Mouse (Mus musculus): ENCODE results near the gene Adamts17. TPM values are rescaled to one million over a fixed set of nuclear protein-coding genes. Genes with fewer than 3 reads are reported as not detected.

Gene Adamts17
- polyA plus RNA-seq, 1 experiment from 2014 or later: 3.4 TPM

DNA sequence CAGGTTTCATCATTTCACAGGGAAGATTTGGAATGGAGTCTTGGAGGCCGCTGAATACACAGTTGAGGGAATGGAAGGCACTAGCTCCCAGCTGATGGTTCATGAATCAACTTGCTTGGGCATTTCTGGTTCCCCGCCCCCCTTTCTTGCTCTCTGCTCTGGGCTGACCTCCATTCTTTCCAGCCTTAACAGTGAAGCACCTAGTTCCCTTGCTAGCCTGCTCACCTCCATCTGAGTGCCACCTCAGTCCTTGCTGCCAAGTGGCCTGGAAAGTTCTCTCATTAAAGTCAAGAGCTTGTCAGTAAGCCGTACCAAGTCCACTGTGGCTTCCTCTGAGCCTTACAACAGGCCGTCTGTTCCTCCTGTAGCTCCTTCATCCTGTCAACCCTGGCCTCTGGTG, 52.6 kb downstream of the Adamts17 start:
- WGBS: 89% methylated on average over 4 of the region's 4 CpGs
- no peaks in the 10 kb centered on the region for H3K27me3 ChIP-seq (ENCODE audit: control insufficient read depth, insufficient read depth, low read depth, low read length)

DNA sequence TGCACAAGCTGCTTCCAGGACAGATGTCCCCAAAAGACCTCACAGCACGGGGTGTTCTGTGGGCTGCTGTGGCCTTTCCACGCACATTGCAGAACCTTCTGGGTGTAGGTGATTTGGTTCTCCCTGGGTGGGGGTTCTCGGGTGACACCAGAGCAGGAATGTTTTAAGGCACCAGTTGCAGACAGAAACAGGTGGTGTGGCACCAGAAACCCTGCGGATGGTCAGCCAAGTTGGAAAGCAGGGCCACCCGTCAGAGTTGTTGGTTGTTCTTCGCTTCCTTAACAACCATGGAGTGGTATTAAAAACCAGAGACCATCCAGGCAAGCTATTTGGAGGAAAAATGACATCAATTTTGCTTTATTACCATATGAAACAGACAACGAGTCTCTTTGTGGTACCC, 62.8 kb downstream of the Adamts17 start:
- 82% methylated on average over 7 of the region's 7 CpGs for WGBS
- H3K9ac ChIP-seq (ENCODE audit: low read depth, low read length): no peak overlapping the region
- ATAC-seq: no peak

More for the DNA sequence above, 52.6 kb downstream of the Adamts17 start:
- Histone ChIP-seq H3K9ac (ENCODE audit: low read depth, low read length) (no peak overlapping the region), H3K4me2 (ENCODE audit: low read length) (no peak overlapping the region), H3K27ac (ENCODE audit: low read length) (no peak overlapping the region), H3K4me3 (ENCODE audit: low read depth, low read length) (no peak overlapping the region), H3K4me1 (ENCODE audit: control insufficient read depth, insufficient read depth, low read length) (no peaks in the 10 kb centered on the region), H3K9me3 (replicated peaks; ENCODE audit: control insufficient read depth, low read length, poor library complexity, severe bottlenecking) (no peaks in the 10 kb centered on the region), H3K36me3 (ENCODE audit: control insufficient read depth, insufficient read depth, low read length) (no peaks in the 10 kb centered on the region)
- ATAC-seq: no peak

DNA sequence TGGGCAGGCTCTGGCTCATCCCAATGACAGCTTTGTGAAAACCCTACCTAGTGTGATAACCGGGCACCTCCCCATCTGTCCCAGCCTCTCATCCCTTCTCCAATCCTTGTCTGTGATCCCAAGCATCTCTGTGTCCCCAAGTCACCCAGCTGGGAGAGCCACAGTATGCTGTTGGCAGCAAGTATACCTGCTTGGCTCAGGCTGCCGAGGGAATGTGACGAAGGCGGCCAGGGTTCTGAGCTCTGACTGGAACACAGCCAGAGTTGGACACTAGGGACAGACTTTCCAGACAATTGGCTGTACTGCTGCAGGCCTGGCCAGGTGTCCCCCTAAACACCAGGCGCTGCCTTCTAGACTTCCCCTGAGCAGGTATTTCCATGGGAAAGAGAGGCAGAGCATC, 63.5 kb downstream of the Adamts17 start:
- WGBS: 82% methylated on average over 5 of the region's 5 CpGs
- H3K4me1 ChIP-seq (ENCODE audit: control insufficient read depth, insufficient read depth, low read length): no peaks in the 10 kb centered on the region
- ATAC-seq: no peak

More for the DNA sequence above, 62.8 kb downstream of the Adamts17 start:
- Histone ChIP-seq H3K9me3 (replicated peaks; ENCODE audit: control insufficient read depth, low read length, poor library complexity, severe bottlenecking) (no peaks in the 10 kb centered on the region), H3K36me3 (ENCODE audit: control insufficient read depth, insufficient read depth, low read length) (no peaks in the 10 kb centered on the region), H3K4me1 (ENCODE audit: control insufficient read depth, insufficient read depth, low read length) (no peaks in the 10 kb centered on the region), H3K4me3 (ENCODE audit: low read depth, low read length) (no peak overlapping the region), H3K27ac (ENCODE audit: low read length) (no peak overlapping the region), H3K4me2 (ENCODE audit: low read length) (no peak overlapping the region), H3K27me3 (ENCODE audit: control insufficient read depth, insufficient read depth, low read depth, low read length) (no peaks in the 10 kb centered on the region)

GRCm38 (mm10) chr7:66905941-66906340, 66.4 kb downstream of the Adamts17 start:
- ATAC-seq: no peak
- Histone ChIP-seq H3K4me1 (ENCODE audit: control insufficient read depth, insufficient read depth, low read length) (no peaks in the 10 kb centered on the region), H3K9ac (ENCODE audit: low read depth, low read length) (no peak overlapping the region), H3K4me2 (ENCODE audit: low read length) (no peak overlapping the region), H3K27ac (ENCODE audit: low read length) (no peak overlapping the region), H3K36me3 (ENCODE audit: control insufficient read depth, insufficient read depth, low read length) (no peaks in the 10 kb centered on the region), H3K9me3 (replicated peaks; ENCODE audit: control insufficient read depth, low read length, poor library complexity, severe bottlenecking) (no peaks in the 10 kb centered on the region), H3K4me3 (ENCODE audit: low read depth, low read length) (no peak overlapping the region), H3K27me3 (ENCODE audit: control insufficient read depth, insufficient read depth, low read depth, low read length) (no peaks in the 10 kb centered on the region)
- WGBS: 83% methylated on average over 4 of the region's 4 CpGs

More for the DNA sequence above, 63.5 kb downstream of the Adamts17 start:
- no peaks in the 10 kb centered on the region for H3K9me3 ChIP-seq (replicated peaks; ENCODE audit: control insufficient read depth, low read length, poor library complexity, severe bottlenecking)
- no peak overlapping the region for H3K27ac ChIP-seq (ENCODE audit: low read length)
- H3K9ac ChIP-seq (ENCODE audit: low read depth, low read length): no peak overlapping the region
- no peak overlapping the region for H3K4me2 ChIP-seq (ENCODE audit: low read length)
- no peaks in the 10 kb centered on the region for H3K27me3 ChIP-seq (ENCODE audit: control insufficient read depth, insufficient read depth, low read depth, low read length)
- H3K36me3 ChIP-seq (ENCODE audit: control insufficient read depth, insufficient read depth, low read length): no peaks in the 10 kb centered on the region
- no peak overlapping the region for H3K4me3 ChIP-seq (ENCODE audit: low read depth, low read length)

GRCm38 (mm10) chr7:66912866-66913265, 73.3 kb downstream of the Adamts17 start:
- no peak overlapping the region for H3K4me2 ChIP-seq (ENCODE audit: low read length)
- no peaks in the 10 kb centered on the region for H3K27me3 ChIP-seq (ENCODE audit: control insufficient read depth, insufficient read depth, low read depth, low read length)
- H3K4me3 ChIP-seq (ENCODE audit: low read depth, low read length): no peak overlapping the region
- 58% methylated on average over 5 of the region's 5 CpGs for WGBS
- ATAC-seq: no peak
- no peaks in the 10 kb centered on the region for H3K36me3 ChIP-seq (ENCODE audit: control insufficient read depth, insufficient read depth, low read length)
- H3K9me3 ChIP-seq (replicated peaks; ENCODE audit: control insufficient read depth, low read length, poor library complexity, severe bottlenecking): no peaks in the 10 kb centered on the region
- no peak overlapping the region for H3K9ac ChIP-seq (ENCODE audit: low read depth, low read length)
- H3K27ac ChIP-seq (ENCODE audit: low read length): no peak overlapping the region
- no peaks in the 10 kb centered on the region for H3K4me1 ChIP-seq (ENCODE audit: control insufficient read depth, insufficient read depth, low read length)

GRCm38 (mm10) chr7:66923595-66923994, 84.1 kb downstream of the Adamts17 start:
- H3K9ac ChIP-seq (ENCODE audit: low read depth, low read length): no peak overlapping the region
- no peaks in the 10 kb centered on the region for H3K36me3 ChIP-seq (ENCODE audit: control insufficient read depth, insufficient read depth, low read length)
- no peaks in the 10 kb centered on the region for H3K4me1 ChIP-seq (ENCODE audit: control insufficient read depth, insufficient read depth, low read length)
- H3K27ac ChIP-seq (ENCODE audit: low read length): no peak overlapping the region
- H3K27me3 ChIP-seq (ENCODE audit: control insufficient read depth, insufficient read depth, low read depth, low read length): no peaks in the 10 kb centered on the region
- H3K9me3 ChIP-seq (replicated peaks; ENCODE audit: control insufficient read depth, low read length, poor library complexity, severe bottlenecking): no peaks in the 10 kb centered on the region
- WGBS: 95% methylated on average over 3 of the region's 3 CpGs
- no peak overlapping the region for H3K4me3 ChIP-seq (ENCODE audit: low read depth, low read length)
- no peak overlapping the region for H3K4me2 ChIP-seq (ENCODE audit: low read length)
- ATAC-seq: no peak

DNA sequence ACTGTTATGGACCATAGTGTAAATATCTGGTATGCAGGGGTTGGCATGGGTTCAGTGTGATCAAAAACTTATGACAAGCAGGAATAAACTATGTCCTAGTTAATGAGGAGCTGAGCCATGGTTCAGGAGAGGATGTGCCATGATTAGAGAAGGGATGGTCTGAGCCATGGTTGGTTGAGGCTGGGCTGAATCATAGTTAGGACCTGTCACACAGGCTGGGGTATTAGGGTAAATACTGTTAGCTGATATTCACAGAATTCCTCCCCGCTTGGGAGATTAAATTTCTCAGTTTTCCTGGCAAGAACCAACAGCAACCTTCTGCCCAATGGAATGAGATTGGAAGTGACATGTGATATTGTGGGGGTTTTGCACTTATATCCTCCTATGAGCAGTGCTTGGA, 84.6 kb downstream of the Adamts17 start:
- no peaks in the 10 kb centered on the region for H3K9me3 ChIP-seq (replicated peaks; ENCODE audit: control insufficient read depth, low read length, poor library complexity, severe bottlenecking)
- ATAC-seq: no peak
- no peak overlapping the region for H3K9ac ChIP-seq (ENCODE audit: low read depth, low read length)
- H3K36me3 ChIP-seq (ENCODE audit: control insufficient read depth, insufficient read depth, low read length): no peaks in the 10 kb centered on the region
- H3K4me2 ChIP-seq (ENCODE audit: low read length): no peak overlapping the region
- no peaks in the 10 kb centered on the region for H3K27me3 ChIP-seq (ENCODE audit: control insufficient read depth, insufficient read depth, low read depth, low read length)
- WGBS: 94% methylated on average over 1 of the region's 1 CpGs
- H3K27ac ChIP-seq (ENCODE audit: low read length): no peak overlapping the region
- H3K4me1 ChIP-seq (ENCODE audit: control insufficient read depth, insufficient read depth, low read length): no peaks in the 10 kb centered on the region
- H3K4me3 ChIP-seq (ENCODE audit: low read depth, low read length): no peak overlapping the region

GRCm38 (mm10) chr7:66929263-66929662, 89.7 kb downstream of the Adamts17 start:
- no peak for ATAC-seq
- H3K27ac ChIP-seq (ENCODE audit: low read length): no peak overlapping the region

GRCm38 (mm10) chr7:66931291-66931690, 91.8 kb downstream of the Adamts17 start:
- Histone ChIP-seq H3K9me3 (replicated peaks; ENCODE audit: control insufficient read depth, low read length, poor library complexity, severe bottlenecking) (no peaks in the 10 kb centered on the region), H3K4me1 (ENCODE audit: control insufficient read depth, insufficient read depth, low read length) (no peaks in the 10 kb centered on the region), H3K4me2 (ENCODE audit: low read length) (no peak overlapping the region), H3K9ac (ENCODE audit: low read depth, low read length) (no peak overlapping the region), H3K4me3 (ENCODE audit: low read depth, low read length) (no peak overlapping the region), H3K36me3 (ENCODE audit: control insufficient read depth, insufficient read depth, low read length) (no peaks in the 10 kb centered on the region), H3K27me3 (ENCODE audit: control insufficient read depth, insufficient read depth, low read depth, low read length) (no peaks in the 10 kb centered on the region), H3K27ac (ENCODE audit: low read length) (no peak overlapping the region)
- ATAC-seq: no peak
- WGBS: 100% methylated on average over 1 of the region's 1 CpGs

More at GRCm38 (mm10) chr7:66929263-66929662, 89.7 kb downstream of the Adamts17 start:
- Histone ChIP-seq H3K4me3 (ENCODE audit: low read depth, low read length) (no peak overlapping the region), H3K9me3 (replicated peaks; ENCODE audit: control insufficient read depth, low read length, poor library complexity, severe bottlenecking) (no peaks in the 10 kb centered on the region), H3K36me3 (ENCODE audit: control insufficient read depth, insufficient read depth, low read length) (no peaks in the 10 kb centered on the region), H3K9ac (ENCODE audit: low read depth, low read length) (no peak overlapping the region), H3K27me3 (ENCODE audit: control insufficient read depth, insufficient read depth, low read depth, low read length) (no peaks in the 10 kb centered on the region), H3K4me2 (ENCODE audit: low read length) (no peak overlapping the region), H3K4me1 (ENCODE audit: control insufficient read depth, insufficient read depth, low read length) (no peaks in the 10 kb centered on the region)
- 45% methylated on average over 6 of the region's 6 CpGs for WGBS
